Mouse (Mus musculus) heart, adult 11 months (tissue): ENCODE results near the gene Zfand2b.

Experiments used
- DNase-seq: peaks from one replicate; pipeline ENCODE4 v3.0.0; 2022

Zfand2b gene

DNA sequence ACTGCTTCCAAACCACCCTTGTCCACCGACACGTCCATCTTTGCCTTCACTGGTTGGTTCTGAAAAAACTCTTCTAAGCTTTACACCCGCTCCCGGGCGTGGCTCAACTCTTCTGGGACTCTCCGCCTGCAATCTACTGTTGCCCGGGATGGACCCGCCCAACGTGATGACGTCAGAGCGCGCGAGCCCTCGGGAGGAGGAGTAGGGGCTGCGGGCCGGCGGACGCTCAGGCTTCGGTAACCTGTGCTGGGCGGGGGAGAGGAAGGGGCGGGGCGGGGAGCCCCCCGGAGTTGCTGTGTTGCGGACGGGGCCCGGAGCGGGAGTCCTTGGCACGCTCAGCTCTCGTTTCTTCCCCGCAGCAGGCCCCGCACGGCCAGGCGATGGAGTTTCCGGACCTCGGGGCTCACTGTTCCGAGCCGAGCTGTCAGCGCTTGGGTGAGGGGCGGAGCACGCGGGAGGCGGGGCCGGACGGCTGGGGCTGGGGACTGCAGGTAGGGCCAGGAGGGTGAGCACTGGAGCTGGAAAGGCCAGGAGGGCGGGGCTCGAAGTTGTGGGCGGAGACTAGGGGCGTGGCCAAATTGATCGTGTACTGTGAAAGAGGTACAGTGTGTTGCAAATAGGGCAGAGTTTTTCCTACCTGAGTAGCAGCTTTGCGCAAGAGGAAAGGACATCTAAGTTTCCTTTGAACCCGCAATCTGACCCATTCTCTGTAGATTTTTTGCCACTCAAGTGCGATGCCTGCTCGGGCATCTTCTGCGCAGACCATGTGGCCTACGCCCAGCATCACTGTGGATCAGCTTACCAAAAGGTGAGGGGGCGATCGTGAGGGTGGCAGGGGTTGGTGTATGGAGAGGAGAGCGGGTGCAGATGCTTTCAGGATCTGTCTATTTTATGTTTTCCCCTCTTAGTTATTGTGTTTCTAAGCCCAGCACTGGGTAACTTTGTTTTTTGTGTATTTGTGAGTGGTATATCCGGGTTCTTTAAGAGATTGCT is at the start of gene Zfand2b:
Zfand2b (plus strand) TSS at position 175 of the 993 bp plus-strand sequence.
- peak; percentile 100 for DNase-seq

DNA sequence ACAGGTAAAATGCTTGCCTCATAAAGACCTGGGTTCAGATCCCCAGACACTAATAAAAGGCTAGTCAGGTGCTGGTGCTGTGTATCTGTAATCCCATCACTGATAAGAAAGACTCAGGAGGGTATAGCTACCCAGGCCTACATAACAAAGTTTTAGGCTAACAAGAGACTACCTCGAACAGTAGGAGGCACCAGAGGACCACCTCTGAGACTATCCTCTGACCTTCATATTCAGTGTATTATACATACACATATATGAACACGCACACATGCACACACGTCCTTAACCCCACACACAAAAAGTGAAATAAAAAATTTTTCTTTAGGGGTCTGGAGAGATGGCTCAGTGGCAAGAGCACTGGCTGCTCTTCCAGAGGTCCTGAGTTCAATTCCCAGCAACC is 46.2 kb upstream of the Zfand2b start:
- DNase-seq, result no peak

DNA sequence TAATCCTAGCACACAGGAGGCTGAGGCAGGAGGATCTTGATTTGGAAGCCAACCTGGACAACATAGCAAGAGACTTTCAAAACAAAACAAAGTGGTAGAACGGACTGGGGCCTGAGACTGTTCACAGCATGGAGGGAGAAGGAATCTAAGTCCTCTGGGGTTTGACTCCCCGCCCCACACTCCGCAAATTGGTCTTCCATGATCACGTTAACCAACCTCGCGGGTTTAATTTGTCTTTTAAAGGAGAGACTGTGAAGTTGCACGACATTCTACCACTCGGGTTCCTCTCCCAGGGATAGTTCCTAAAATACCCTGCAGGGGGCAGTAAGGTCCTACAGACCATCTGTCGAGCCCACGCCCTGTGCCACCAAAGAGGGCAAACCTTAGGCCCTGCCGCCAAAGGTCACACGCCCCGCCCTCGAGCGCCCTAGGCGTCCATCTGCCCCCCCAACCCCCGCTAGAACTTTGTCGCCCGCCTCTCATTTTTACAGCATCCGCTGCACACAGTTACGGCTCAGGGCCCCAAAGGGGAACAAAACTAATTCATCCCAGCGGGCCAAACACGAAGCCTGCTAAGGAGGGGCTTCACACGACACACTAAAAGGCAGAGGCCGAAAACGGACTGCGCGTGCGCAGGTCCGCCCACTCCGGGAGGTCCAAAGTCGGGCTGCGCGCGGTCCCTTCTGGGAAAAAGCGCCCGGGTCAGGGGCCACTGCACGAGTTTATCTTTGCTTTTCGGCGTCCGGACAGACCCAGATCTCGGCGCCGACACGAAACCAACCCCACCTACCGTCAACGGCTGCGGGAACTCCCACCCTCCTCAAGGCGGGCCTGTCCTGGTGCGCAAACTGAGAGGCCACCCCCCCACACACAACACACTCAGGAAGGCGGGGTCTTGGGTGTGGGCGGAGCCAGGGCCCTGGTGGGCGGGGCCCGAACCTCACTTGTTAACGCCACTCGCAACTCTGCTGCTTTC is 43.8 kb upstream of the Zfand2b start, which contains the start of gene Nhej1:
Nhej1 (minus strand) TSS at position 855 of the 976 bp plus-strand sequence.
- peak; percentile 99 for DNase-seq

DNA sequence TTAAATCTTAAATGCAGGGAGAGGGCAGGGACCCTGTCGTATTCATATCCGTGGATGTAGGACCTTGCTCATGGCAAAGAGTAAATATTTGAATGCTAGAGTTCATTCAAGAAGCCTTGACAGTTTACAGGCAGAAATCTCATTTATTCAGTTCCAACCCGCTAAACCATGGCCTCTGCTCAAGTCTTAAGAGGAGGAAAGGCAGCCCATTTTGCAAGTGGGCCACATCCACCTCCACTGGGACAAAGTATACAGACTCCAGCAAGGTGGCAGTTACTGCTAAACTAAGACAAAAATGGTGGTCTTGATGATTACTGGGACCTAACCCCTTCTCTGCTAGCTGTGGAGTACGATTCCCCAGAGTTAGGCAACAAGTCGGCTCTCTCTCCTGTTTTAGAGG is 43.0 kb upstream of the Zfand2b start:
- no peak for DNase-seq

DNA sequence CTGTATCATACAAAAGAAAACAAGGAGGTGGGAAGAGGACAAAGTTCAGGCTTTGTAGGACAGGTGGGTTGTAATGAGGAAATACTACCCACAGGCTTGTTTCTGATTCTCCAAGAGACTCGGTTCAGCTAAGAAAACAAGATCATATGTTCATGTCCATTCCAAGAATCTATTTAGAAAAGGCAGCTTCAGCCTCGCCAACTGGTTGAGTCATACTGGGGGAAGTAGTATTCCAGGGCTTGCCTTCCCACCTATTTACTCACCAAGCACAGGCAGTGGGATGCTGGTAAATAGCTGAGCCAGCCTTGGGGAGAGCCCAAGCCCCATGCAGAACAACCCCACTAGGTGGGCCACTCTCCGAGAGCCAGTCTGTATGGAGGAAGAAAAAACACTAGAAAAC is 39.8 kb upstream of the Zfand2b start:
- DNase-seq, result no peak

DNA sequence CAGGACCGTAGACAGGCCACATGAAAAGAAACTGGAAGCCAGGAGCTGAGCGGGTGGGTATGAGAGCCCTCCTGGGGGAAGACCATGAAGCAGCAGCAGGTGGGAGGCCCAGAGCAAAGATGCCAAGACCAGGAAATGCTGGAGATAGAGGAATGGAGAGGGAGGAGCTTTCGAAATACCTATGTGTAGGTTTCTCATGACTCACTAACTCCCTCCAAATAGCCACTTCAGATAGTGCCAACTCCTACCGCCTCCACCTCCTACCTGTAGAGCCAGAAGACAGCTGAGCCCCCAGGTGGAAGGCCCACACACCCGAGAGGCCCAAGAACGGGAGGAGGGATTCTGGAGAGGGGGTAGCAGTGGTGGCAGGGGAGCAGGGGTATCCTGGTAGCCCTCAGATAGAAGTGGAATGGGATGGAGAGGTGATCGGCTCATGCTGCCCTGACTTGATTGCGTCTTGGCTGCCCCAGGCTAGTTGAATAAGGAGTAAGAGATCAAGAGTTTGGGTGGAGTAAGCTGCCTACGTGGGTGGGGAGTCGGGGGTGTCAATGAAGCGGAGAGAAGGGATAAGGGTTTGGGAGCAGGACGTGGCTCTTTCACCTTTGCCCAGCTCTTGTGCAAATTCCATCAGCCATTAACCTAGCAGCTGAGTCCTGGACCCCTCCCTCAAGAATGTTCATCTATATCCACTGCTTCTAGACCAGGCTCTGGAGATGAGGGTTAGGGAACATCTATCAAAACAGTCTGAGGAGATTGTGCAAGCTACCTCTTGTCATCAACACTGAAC is 34.8 kb upstream of the Zfand2b start, which contains the start of gene Slc23a3:
Slc23a3 (minus strand) TSS at position 470 of the 787 bp plus-strand sequence.
- no peak for DNase-seq

DNA sequence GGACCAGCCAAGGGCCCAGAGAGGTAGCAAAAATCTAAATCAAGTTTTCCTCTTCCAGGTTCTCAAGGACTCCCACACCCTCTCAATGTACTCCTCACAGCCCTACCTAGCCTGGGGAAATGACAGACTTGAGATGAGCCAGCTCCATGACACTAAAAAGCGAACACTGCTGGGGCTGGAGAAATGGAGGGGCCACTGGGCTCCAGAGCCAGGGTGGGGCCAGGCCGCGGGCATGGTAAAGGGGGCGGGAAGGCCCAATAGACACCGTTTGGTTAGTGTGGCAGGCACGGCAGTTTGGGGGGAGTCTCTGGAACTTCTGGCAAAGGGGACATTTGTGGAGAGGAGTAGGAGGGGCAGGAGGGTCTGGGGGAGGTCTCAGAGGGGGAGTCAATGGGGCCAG is 32.2 kb upstream of the Zfand2b start:
- no peak for DNase-seq

DNA sequence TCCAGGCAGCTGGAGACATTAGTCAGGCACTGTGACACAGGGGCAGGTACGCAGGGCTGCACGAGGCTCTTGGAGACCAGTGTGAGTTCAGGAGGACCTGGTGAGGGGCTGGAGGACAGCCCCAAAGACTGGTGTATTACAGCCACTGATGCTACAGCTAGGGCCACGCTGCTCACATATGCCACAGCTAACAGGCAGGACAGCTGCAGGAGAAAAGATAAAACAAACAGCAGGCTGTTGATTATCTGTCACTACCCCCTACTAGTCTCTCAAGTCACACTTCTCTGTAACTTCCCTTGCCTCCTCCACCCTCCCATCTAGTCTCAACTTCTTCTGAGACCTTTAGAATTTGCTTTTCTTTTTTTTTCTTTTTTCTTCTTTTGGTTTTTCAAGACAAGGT is 31.7 kb upstream of the Zfand2b start:
- no peak for DNase-seq

DNA sequence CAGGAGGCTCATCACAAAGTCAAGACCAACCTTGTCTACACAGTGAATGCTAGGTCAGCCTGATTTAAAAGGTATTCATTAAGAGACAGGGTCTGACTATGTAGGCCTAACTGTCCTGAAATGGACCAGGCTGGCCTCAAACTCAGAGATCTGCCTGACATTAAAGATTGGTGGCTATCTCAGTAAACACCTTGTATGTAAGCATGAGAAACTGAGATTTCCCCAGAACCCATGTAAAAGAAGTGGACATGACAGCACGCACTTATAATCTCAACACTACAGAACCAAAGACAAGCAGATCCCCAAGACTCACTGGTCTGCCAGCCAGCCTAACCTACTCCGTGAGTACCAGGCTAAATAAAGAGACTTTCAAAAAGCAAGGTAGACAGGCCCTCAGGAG is 30.0 kb upstream of the Zfand2b start:
- no peak for DNase-seq

DNA sequence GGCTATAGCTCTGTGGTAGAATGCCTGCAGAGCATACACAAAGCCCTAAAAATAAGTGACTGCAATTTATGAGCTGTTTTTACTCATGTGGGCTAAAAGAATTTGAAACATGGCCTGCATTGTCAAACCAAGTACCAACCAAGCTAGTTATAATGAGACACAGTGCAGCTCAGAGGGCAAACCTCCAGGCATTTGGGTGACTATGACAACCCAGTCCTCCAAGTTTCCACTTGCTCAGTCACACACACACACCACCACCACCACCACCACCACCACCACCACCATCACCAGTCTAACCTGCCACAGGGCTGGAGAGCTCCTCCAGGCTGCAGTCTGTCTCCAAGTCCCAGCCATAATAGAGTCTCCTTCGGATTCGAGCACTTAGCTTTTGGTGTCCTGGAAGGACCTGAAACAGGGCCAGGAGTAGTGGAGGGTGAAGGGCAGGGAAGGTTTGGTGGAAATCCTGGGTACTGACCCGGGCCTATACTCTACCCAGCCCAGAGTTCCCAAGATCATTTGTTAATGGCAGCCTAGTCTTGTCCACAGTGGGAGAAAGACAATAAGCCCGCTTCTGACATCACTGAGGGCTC is 27.8 kb upstream of the Zfand2b start:
- peak; percentile 91 for DNase-seq

DNA sequence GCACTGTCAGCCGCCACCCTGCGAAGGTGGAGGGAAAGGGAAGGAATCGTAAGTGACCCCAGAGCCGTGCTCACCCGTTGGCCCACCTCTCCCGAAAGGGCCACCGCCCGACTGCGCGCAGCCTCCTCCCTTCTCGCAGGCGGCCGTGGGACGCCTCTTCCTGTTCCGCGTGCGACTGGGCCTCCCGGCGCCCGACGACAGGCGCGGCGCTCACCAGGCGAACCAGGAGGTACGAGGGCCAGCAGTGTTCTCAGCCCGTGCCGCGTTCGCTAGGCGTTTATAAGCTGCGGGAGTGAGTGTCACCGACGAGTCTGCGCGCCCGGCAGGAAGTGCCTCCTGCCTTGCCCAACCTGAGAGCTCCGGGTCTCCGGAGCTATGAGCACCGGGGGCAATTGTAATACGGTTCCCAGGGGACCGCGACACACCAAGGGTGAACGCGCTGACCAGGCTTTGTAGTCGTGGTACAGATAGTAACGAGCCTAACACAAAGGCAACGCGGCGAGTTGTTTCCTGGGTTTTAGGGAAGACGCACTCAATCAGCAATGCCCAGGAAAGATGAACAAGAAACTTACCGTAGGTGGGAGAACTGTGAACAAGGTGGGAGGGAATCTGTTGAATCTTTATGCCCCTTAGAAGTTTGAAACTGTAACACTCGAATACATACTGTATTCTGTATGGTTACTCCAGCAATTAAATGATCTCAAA is 26.8 kb upstream of the Zfand2b start:
- peak; percentile 99 for DNase-seq

DNA sequence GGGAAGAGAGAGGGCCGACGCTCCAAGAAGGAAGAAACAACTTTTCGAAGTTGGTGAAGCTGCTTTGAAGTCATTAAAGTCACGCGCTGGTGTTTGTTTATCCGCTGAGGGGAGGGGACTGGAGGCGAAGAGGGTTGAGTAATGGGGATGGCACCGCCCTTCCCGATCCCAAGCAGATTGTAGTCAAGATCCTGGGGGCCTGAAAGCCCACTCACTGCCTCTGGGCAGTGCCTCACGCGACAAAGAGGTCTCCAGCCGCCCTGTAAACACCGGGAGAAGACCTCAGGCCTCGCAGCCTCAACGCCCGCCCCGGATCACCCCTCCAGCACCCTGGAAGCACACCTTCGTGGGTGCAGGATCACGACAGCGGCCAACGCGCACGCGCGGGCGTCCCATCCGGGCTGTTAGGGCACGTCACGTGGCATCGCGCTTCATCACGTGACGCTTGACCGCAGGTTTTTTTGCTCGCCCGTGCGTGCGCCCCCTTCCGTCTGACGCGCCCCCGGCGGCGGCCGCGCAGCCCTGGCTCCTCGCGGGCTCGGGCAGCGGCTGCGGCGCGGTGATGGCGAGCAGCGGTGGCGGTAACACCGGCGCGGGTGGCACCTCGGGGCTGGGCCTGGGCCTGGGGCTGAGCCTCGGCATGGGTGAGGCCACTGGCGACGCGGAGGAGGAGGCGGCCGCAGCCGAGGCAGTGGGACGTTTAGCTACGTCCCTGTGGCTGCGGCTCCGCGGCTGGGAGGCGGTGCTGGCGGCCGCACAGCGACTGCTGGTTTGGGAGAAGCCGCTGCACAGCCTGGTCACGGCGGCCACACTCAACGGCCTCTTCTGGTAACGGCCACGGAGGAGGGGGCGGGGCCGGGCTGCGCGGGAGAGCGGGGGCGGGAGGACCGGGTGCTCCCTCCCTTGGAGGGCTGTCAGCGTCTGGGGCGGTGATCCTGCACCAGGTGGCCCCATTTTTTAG is 25.9 kb upstream of the Zfand2b start, which contains the start of the genes Cnppd1 and Retreg2:
Cnppd1 (minus strand) TSS at position 411 of the 961 bp plus-strand sequence.
Retreg2 (plus strand) TSS at position 478 of the 961 bp plus-strand sequence.
- peak; percentile 100 for DNase-seq

DNA sequence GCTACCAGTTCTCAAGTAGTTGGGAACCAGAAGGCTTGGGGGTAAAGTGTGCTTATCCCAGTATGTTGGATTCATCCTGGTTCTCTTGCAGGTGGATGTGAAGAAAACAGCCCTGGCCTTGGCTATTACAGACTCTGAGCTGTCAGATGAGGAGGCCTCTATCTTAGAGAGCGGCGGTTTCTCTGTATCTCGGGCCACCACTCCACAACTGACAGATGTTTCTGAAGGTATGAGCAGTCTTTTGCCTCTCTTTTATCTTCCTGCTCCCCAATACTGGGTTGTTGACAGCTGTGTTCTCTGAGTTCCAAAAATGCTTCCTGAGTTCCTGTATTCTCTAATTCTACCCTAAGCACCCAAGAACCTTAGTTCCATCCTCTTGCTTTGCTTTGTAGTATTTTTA is 22.9 kb upstream of the Zfand2b start:
- DNase-seq, result no peak

DNA sequence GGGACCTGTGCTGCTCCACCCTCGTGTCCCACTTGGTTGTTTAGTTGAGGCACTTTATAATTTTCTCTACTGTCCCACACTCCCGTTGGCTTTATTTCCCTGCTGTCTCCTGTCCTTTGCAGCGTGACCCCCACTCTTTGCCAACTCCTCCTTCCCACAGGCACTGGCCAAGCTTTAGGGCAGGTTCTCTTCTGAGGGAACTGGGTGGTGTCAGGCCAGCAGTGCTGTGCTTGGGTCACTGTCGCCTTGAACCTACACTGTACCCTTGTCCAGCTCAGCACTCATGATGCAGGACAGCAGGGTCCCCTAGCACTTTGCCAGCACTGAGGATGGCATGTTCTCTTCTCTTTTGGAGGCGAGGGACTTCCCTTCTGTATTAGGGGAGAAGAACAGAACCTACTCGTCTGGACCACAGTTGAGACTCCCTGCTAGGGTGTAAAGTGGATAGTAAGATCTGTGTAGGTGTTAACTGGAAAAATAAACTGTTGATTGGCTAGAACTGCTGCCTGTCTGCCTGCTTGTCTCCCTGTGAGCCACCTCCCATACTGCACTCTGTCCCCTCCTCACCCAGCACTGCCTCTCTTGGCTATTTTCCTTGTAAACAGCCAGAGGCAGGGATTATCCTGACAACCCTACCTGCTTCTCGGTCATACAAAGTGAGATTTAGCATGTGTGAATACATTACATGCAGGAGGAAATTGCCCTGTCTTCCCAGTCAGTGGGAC is 20.9 kb upstream of the Zfand2b start:
- DNase-seq, result no peak

DNA sequence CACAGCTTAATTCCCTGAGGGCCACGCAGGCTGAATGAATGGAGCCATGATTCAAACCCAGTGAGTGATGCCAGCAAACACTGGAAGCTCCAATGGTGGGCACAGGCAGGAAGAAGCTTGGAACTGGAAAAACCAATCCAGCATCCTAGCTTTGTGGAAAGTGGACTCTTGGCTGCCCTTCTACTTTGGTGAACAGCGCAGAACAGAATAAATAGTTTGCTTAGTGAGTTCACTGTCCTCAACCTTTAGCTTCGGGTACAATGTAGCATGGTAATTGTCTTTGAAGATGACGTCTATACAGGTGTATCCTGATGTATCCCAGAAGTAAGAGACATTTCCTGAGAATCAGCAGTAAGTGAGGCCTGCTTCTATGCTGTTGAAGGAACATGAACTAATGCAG is 19.7 kb upstream of the Zfand2b start:
- DNase-seq, result no peak

DNA sequence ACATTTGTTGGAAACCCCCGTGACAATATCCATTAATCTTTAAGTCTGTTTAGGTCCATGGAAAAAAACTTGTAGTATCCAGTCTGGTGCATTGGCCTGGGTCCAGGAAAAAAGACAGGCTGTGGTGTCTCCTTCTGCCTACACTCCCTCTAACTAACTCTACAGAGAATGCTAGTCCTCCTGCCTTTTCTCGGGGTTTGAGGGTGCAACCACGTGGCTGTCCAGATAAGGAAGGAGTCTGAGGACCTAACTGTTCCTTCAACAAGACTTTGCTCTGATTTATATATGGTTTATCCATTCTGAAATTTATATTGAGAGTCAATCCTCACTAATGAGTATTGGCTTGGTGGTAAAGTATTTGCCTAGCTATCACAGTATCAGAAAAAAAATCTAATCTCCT is 12.6 kb upstream of the Zfand2b start:
- DNase-seq, result no peak

DNA sequence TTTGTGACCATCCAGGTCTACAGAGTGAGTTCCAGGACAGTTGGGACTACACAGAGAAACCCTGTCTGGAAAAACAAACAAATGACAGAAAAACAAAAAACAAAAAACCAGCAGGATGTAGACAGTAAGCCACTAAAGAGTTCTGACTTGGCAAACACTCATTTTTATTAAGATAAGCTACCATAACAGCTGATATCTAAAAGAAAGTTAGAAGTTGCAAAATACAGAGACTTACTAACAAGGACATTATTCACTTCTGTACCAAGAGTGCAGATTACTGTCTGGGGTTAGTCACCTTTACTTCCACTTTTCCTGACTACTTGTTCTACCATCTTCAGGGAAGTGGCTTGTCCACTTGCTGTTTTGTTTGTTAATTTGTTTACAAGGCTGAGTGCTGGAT is 9.5 kb upstream of the Zfand2b start:
- DNase-seq, result no peak

DNA sequence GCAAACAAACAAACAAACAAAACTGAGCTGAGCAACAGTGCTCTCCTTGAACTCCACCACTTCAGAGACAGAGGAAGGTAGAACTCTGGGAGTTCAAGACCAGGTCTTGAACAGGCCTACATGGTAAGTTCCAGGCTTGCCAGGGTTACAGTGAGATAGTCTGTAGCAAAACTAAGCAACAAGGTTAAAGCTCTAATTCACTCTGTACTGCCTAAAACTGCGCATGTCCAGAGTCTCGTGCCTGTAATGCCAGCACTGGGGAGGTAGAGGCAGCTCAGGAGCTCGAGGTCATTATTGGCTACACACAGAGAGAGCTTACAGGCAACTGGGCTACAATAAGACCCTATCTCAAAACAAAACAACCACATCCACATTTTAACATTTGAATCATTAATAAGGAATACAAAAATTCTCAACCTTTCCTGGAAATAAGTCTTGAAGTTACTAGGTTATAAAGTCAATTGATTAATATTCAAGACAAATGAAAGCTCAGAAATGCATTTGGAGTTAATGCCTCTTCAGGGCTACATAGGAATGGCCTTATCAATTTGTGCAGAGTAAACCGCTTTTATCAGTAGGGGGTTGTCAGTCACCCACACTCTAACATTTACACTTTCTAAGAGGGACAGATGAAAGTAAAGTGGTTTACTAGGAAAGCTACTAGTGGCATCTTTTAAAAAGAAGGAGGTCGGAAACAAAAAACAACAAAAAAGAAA is 8.7 kb upstream of the Zfand2b start:
- no peak for DNase-seq

DNA sequence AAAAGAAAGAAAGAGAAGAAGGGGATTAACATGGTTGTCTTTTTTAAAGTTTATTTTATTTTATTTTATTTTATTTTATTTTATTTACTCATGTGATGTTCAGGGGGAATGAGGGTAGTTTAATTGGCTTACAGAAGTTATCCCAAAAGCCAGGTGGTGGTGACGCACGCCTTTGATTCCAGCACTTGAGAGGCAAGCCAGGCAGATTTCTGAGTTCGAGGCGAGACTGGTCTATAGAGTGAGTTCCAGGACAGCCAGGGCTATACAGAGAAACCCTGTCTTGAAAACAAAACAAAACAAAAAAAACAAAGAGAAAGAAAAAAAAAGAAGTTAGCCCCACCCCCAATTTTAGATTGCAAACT is 8.2 kb upstream of the Zfand2b start:
- DNase-seq, result no peak
